Mouse (Mus musculus): ENCODE data around the gene Cers5. TPM values are rescaled to one million over a fixed set of nuclear protein-coding genes. Genes with fewer than 3 reads are reported as not detected.

The Cers5 gene
- polyA plus RNA-seq, 1 experiment from 2014 or later: 64.7 TPM

GRCm38 (mm10) chr15:99725341-99726155 lies 47.1 kb downstream of the Cers5 start, which contains the start of gene Cox14:
Cox14 (plus strand) TSS chr15:99725618.
- peak within 1 kb of the TSS; percentile 61 for H3K4me2 ChIP-seq (ENCODE audit: low read length)
- DNase-seq (ENCODE audit: low spot score): peak; percentile 99
- ATAC-seq (replicated peaks; ENCODE audit: low FRiP score, low TSS enrichment, low read depth): peak; percentile 94
- peak within 1 kb of the TSS; percentile 74 for H3K27ac ChIP-seq (ENCODE audit: low read depth)
- WGBS: under 1% methylated on average over 59 of the region's 68 CpGs
- no peaks in the 10 kb centered on the region for H3K27me3 ChIP-seq (replicated peaks; ENCODE audit: control insufficient read depth, insufficient read depth, low read length)
- H3K9ac ChIP-seq (ENCODE audit: low read length): peak within 1 kb of the TSS; percentile 75
- H3K4me3 ChIP-seq (ENCODE audit: low read depth, low read length): peak within 1 kb of the TSS; percentile 86
- H3K4me1 ChIP-seq (replicated peaks; ENCODE audit: control insufficient read depth, insufficient read depth, low read length): peaks cover 14% of the 10 kb centered on the region
- 0 out of 2 replicates have a peak, but pooled peaks cover 5% of the 10 kb centered on the region for H3K9me3 ChIP-seq (ENCODE audit: control insufficient read depth, low read length)
- peaks cover 18% of the 10 kb centered on the region for H3K36me3 ChIP-seq (ENCODE audit: control insufficient read depth, insufficient read depth, low read length)

DNA sequence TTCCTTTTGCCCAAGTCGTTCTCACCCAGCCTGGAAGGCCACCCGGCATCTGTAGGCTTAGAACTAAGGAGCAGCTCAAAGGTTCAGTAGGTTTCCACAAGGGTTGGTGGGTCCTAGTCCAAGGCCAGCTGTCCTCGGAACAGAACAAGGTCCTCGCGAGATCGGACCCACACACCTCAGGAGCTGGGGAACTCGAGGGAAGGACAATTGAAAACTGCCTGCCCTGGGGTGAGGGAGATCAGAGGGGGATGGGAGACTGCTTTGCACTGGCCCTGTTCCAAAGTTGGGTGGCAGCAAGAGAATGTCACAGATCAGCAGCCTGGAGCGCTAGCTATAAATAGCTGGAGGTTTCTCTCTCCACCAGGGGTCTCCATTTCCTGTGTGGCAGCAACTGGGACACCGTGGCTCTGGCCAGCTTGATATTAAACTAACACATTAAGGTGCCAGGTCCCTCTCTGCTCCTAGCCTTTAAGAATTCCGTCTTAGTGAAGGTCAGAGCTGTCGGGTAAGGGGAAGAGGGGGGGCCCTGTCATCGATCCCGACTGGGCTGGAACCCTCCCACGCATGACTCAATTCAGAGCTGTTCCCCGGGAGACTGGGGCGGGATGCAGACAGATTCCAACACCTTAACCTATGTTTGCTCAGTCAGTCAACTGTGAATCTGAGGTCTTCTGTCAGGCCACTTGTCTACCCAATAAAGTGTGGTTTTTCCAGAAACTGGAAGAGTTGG lies 48.2 kb downstream of the Cers5 start:
- no peak overlapping the region; the same call in none of the 2 replicates for H3K9ac ChIP-seq (ENCODE audit: low read length)
- H3K27ac ChIP-seq (ENCODE audit: low read depth): 0 out of 2 replicates have a peak overlapping the region, but pooled peaks have one; percentile 34
- H3K27me3 ChIP-seq (replicated peaks; ENCODE audit: control insufficient read depth, insufficient read depth, low read length): no peaks in the 10 kb centered on the region
- 0 out of 2 replicates have a peak, but pooled peaks cover 5% of the 10 kb centered on the region for H3K9me3 ChIP-seq (ENCODE audit: control insufficient read depth, low read length)
- H3K4me1 ChIP-seq (replicated peaks; ENCODE audit: control insufficient read depth, insufficient read depth, low read length): peaks cover 14% of the 10 kb centered on the region
- 16% methylated on average over 16 of the region's 16 CpGs for whole genome bisulfite sequencing
- DNase-seq (ENCODE audit: low spot score) (peak; percentile 80), ATAC-seq (replicated peaks; ENCODE audit: low FRiP score, low TSS enrichment, low read depth) (peak; percentile 10; the same call in 1 of the 2 replicates)
- H3K36me3 ChIP-seq (ENCODE audit: control insufficient read depth, insufficient read depth, low read length): peaks cover 18% of the 10 kb centered on the region
- peak overlapping the region; percentile 86; the same call in 1 of the 2 replicates for H3K4me3 ChIP-seq (ENCODE audit: low read depth, low read length)
- H3K4me2 ChIP-seq (ENCODE audit: low read length): peak overlapping the region; percentile 55

- H3K27me3 ChIP-seq (replicated peaks; ENCODE audit: control insufficient read depth, insufficient read depth, low read length): no peaks in the 10 kb centered on the region
- H3K36me3 ChIP-seq (ENCODE audit: control insufficient read depth, insufficient read depth, low read length): peaks cover 13% of the 10 kb centered on the region
- peak overlapping the region; percentile 55; the same call in 1 of the 2 replicates for H3K4me2 ChIP-seq (ENCODE audit: low read length)
- peaks cover 14% of the 10 kb centered on the region for H3K4me1 ChIP-seq (replicated peaks; ENCODE audit: control insufficient read depth, insufficient read depth, low read length)
- H3K27ac ChIP-seq (ENCODE audit: low read depth): peak overlapping the region; percentile 34; the same call in 1 of the 2 replicates
- H3K9me3 ChIP-seq (ENCODE audit: control insufficient read depth, low read length): no peaks in the 10 kb centered on the region
- DNase-seq (ENCODE audit: low spot score) (no peak), ATAC-seq (replicated peaks; ENCODE audit: low FRiP score, low TSS enrichment, low read depth) (no peak)
- WGBS: 28% methylated on average over 11 of the region's 11 CpGs
- H3K4me3 ChIP-seq (ENCODE audit: low read depth, low read length): no peak overlapping the region
- H3K9ac ChIP-seq (ENCODE audit: low read length): no peak overlapping the region; the same call in 1 of the 2 replicates
Measured at GRCm38 (mm10) chr15:99723515-99724291, 49.0 kb downstream of the Cers5 start.

DNA sequence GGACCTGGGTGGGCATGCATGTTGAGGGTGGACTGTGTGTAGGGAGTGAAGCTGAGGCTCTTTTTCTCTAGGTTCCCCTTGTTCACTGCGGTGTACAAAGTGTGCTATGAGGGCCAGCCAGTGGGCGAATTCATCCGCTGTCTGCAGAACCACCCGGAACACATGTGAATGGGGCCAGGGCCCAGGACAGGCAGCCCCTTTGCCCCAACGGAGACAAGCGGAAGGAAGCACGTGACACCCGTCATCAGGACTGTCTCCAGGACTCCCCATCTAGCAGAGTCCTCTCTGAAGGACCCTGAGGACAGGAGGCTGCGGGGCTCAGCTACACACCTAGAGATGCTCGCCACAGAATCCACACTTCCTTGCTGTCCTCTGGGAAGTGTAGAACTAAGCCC lies 49.6 kb downstream of the Cers5 start:
- WGBS: 60% methylated on average over 10 of the region's 10 CpGs
- Histone ChIP-seq H3K36me3 (ENCODE audit: control insufficient read depth, insufficient read depth, low read length) (peaks cover 7% of the 10 kb centered on the region), H3K4me2 (ENCODE audit: low read length) (no peak overlapping the region), H3K4me1 (replicated peaks; ENCODE audit: control insufficient read depth, insufficient read depth, low read length) (peaks cover 14% of the 10 kb centered on the region), H3K9ac (ENCODE audit: low read length) (no peak overlapping the region), H3K27me3 (replicated peaks; ENCODE audit: control insufficient read depth, insufficient read depth, low read length) (no peaks in the 10 kb centered on the region), H3K27ac (ENCODE audit: low read depth) (no peak overlapping the region), H3K9me3 (ENCODE audit: control insufficient read depth, low read length) (no peaks in the 10 kb centered on the region), H3K4me3 (ENCODE audit: low read depth, low read length) (no peak overlapping the region)
- DNase-seq (ENCODE audit: low spot score): no peak
- no peak for ATAC-seq (replicated peaks; ENCODE audit: low FRiP score, low TSS enrichment, low read depth)

- Histone ChIP-seq H3K4me1 (replicated peaks; ENCODE audit: control insufficient read depth, insufficient read depth, low read length) (peaks cover 14% of the 10 kb centered on the region), H3K9me3 (ENCODE audit: control insufficient read depth, low read length) (no peaks in the 10 kb centered on the region), H3K36me3 (ENCODE audit: control insufficient read depth, insufficient read depth, low read length) (no peaks in the 10 kb centered on the region), H3K4me3 (ENCODE audit: low read depth, low read length) (no peak overlapping the region), H3K27me3 (replicated peaks; ENCODE audit: control insufficient read depth, insufficient read depth, low read length) (no peaks in the 10 kb centered on the region), H3K27ac (ENCODE audit: low read depth) (no peak overlapping the region), H3K4me2 (ENCODE audit: low read length) (no peak overlapping the region), H3K9ac (ENCODE audit: low read length) (no peak overlapping the region)
- DNase-seq (ENCODE audit: low spot score) (no peak), ATAC-seq (replicated peaks; ENCODE audit: low FRiP score, low TSS enrichment, low read depth) (no peak)
- WGBS: 78% methylated on average over 25 of the region's 25 CpGs
Measured at GRCm38 (mm10) chr15:99721921-99722743, 50.6 kb downstream of the Cers5 start.

DNA sequence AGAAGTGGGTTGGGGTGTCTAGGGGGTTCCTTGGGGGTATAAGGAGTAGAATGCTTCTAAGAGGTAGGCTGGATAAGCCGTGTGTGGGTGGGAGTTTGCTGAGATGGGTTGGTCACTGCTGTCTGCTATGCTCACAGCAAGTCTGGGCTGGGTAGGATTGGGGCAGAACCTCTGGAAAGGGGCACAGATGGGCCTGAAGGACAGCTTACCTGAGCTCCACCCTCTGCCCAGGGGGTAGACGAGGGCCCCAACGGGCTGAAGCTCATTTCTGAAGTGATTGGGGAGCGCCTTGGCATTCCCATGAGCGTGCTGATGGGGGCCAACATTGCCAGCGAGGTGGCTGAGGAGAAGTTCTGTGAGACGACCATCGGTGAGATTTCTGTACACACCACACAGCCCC lies 52.8 kb downstream of the Cers5 start:
- no peak overlapping the region for H3K27ac ChIP-seq (ENCODE audit: low read depth)
- DNase-seq (ENCODE audit: low spot score): no peak
- H3K4me2 ChIP-seq (ENCODE audit: low read length): no peak overlapping the region
- H3K9me3 ChIP-seq (ENCODE audit: control insufficient read depth, low read length): no peaks in the 10 kb centered on the region
- H3K4me3 ChIP-seq (ENCODE audit: low read depth, low read length): no peak overlapping the region
- no peaks in the 10 kb centered on the region for H3K27me3 ChIP-seq (replicated peaks; ENCODE audit: control insufficient read depth, insufficient read depth, low read length)
- 71% methylated on average over 8 of the region's 8 CpGs for WGBS
- H3K36me3 ChIP-seq (ENCODE audit: control insufficient read depth, insufficient read depth, low read length): peaks cover 7% of the 10 kb centered on the region; the same call in 1 of the 2 replicates
- peaks cover 11% of the 10 kb centered on the region for H3K4me1 ChIP-seq (replicated peaks; ENCODE audit: control insufficient read depth, insufficient read depth, low read length)
- no peak for ATAC-seq (replicated peaks; ENCODE audit: low FRiP score, low TSS enrichment, low read depth)
- H3K9ac ChIP-seq (ENCODE audit: low read length): no peak overlapping the region

DNA sequence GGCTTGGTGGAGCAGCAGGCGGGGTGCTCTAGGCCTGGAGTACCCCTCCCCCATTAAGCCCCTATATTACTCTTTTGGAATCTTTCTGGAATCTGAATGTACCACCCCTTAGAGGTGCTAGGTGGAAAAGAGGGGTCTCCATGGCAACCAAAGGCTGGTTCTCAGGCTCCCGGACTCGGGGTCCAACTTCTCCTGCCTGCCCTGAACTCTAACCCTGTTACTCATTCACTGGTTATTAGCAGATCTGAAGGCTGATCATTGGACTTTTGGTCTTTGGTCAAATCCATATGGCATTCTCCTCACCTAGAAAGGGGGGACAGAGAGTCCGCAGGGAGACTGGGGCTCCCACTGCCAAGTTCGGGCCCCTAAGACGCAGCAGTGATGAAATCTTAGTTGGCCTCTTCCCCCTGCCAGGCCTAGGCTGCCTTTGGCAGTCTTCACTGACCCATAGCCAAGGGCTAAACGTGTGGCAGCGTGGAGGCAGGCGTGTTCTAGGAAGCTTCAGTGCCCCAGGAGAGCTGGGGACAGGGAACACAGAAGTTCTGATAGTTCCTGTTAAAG lies 54.1 kb downstream of the Cers5 start:
- peaks cover 16% of the 10 kb centered on the region for H3K36me3 ChIP-seq (ENCODE audit: control insufficient read depth, insufficient read depth, low read length)
- DNase-seq (ENCODE audit: low spot score): no peak
- no peaks in the 10 kb centered on the region for H3K9me3 ChIP-seq (ENCODE audit: control insufficient read depth, low read length)
- no peak for ATAC-seq (replicated peaks; ENCODE audit: low FRiP score, low TSS enrichment, low read depth)
- peaks cover 2% of the 10 kb centered on the region for H3K4me1 ChIP-seq (replicated peaks; ENCODE audit: control insufficient read depth, insufficient read depth, low read length)
- no peak overlapping the region for H3K27ac ChIP-seq (ENCODE audit: low read depth)
- no peak overlapping the region for H3K4me3 ChIP-seq (ENCODE audit: low read depth, low read length)
- no peak overlapping the region for H3K9ac ChIP-seq (ENCODE audit: low read length)
- no peak overlapping the region for H3K4me2 ChIP-seq (ENCODE audit: low read length)
- H3K27me3 ChIP-seq (replicated peaks; ENCODE audit: control insufficient read depth, insufficient read depth, low read length): no peaks in the 10 kb centered on the region
- WGBS: 88% methylated on average over 9 of the region's 9 CpGs

Measured in intestine, embryonic 14.5 days (tissue).